Mouse (Mus musculus) stomach, postnatal 0 days (tissue): ENCODE data around the gene Gfod1. TPM values are rescaled to one million over a fixed set of nuclear protein-coding genes. Genes with fewer than 3 reads are reported as not detected.

Experiments
- ATAC-seq: fragments of 200-750 bp; cut with Nextera tagmentation; 2 replicates; pipeline ENCODE4 v1.8.0; 2017; ENCODE audit not compliant: low FRiP score, low TSS enrichment
- DNase-seq: peaks from one replicate; pipeline ENCODE4 v3.0.0-alpha.2; 2016; ENCODE audit warnings: low spot score
- H3K27ac ChIP-seq: fragments of 300-500 bp; sonication (generic); replicated peaks from 2 replicates; pipeline ENCODE4 v1.5.1; 2014; ENCODE audit warnings: mild to moderate bottlenecking, control low read depth
- H3K27me3 ChIP-seq: fragments of 300-500 bp; sonication (generic); 2 replicates; pipeline ENCODE4 v1.6.1; 2014; ENCODE audit warnings: low read length; ENCODE audit not compliant: control insufficient read depth, insufficient read depth
- H3K36me3 ChIP-seq: fragments of 300-500 bp; sonication (generic); 2 replicates; pipeline ENCODE4 v1.6.1; 2014; ENCODE audit warnings: low read length, mixed read lengths; ENCODE audit not compliant: control insufficient read depth, insufficient read depth
- H3K4me1 ChIP-seq: fragments of 300-500 bp; sonication (generic); replicated peaks from 2 replicates; pipeline ENCODE4 v1.6.1; 2014; ENCODE audit warnings: antibody characterized with exemption; ENCODE audit not compliant: control insufficient read depth, insufficient read depth
- H3K4me2 ChIP-seq: fragments of 300-500 bp; sonication (generic); replicated peaks from 2 replicates; pipeline ENCODE4 v1.6.1; 2014; ENCODE audit warnings: low read depth, mild to moderate bottlenecking, control low read depth, moderate library complexity
- H3K4me3 ChIP-seq: fragments of 300-500 bp; sonication (generic); 2 replicates; pipeline ENCODE4 v1.5.1; 2014; ENCODE audit warnings: low read depth, low read length, control low read depth
- H3K9ac ChIP-seq: fragments of 300-500 bp; sonication (generic); 2 replicates; pipeline ENCODE4 v1.6.1; 2014; ENCODE audit warnings: mild to moderate bottlenecking, low read length, control low read depth, mixed read lengths
- H3K9me3 ChIP-seq: fragments of 300-500 bp; sonication (generic); 2 replicates; pipeline ENCODE4 v1.6.1; 2016; ENCODE audit warnings: low read length; ENCODE audit not compliant: control insufficient read depth
- CTCF ChIP-seq: IDR thresholded peaks from 2 replicates; pipeline ENCODE4 v1.5.1; 2016; ENCODE audit warnings: antibody characterized with exemption, low read depth, mild to moderate bottlenecking, moderate library complexity
- EP300 ChIP-seq: optimal IDR thresholded peaks from 2 replicates; pipeline ENCODE3; 2016; ENCODE audit warnings: antibody characterized with exemption
- WGBS: fragments of 180-500 bp; shearing (Covaris S2); extraction: QIAGEN DNeasy Blood & Tissue Kit; methylation state at CpG from one replicate; pipeline ENCODE4 v1.1.7; 2014; 5-methylcytosine and 5-hydroxymethylcytosine counted together
- polyA plus RNA-seq: library from polyadenylated mRNA; unstranded; fragments of >200 nt; fragmentation: Nextera tagmentation; extraction: Ambion mirVana; gene quantifications from 2 replicates; pipeline ENCODE4 v1.2.1, GENCODE M21; 2015

Gene Gfod1
- polyA plus RNA-seq, 1 experiment from 2014 or later, result 0.57 TPM

GRCm38 (mm10) chr13:43256447-43256846 lies 47.5 kb downstream of the Gfod1 start:
- ATAC-seq (no peak), DNase-seq (no peak)
- no peak overlapping the region for H3K4me3 ChIP-seq
- H3K36me3 ChIP-seq, result no peaks in the 10 kb centered on the region
- no peaks in the 10 kb centered on the region for H3K27me3 ChIP-seq
- 87% methylated on average over 2 of the region's 2 CpGs for WGBS
- H3K4me2 ChIP-seq, result no peak overlapping the region
- no peaks in the 10 kb centered on the region for H3K4me1 ChIP-seq
- no peaks in the 10 kb centered on the region for H3K9me3 ChIP-seq
- no peak overlapping the region for H3K27ac ChIP-seq
- TF ChIP-seq CTCF, result no peak
- no peak for TF ChIP-seq EP300
- H3K9ac ChIP-seq, result no peak overlapping the region

GRCm38 (mm10) chr13:43253526-43253925 lies 50.4 kb downstream of the Gfod1 start:
- WGBS, result 53% methylated on average over 5 of the region's 5 CpGs
- Histone ChIP-seq H3K9ac (no peak overlapping the region), H3K36me3 (no peaks in the 10 kb centered on the region), H3K4me1 (no peaks in the 10 kb centered on the region), H3K27me3 (no peaks in the 10 kb centered on the region), H3K4me2 (no peak overlapping the region), H3K4me3 (no peak overlapping the region), H3K9me3 (no peaks in the 10 kb centered on the region), H3K27ac (no peak overlapping the region)
- TF ChIP-seq CTCF (no peak), EP300 (no peak)
- no peak for DNase-seq
- no peak for ATAC-seq

- H3K27me3 ChIP-seq, result no peaks in the 10 kb centered on the region
- no peaks in the 10 kb centered on the region for H3K36me3 ChIP-seq
- no peak overlapping the region for H3K4me3 ChIP-seq
- TF ChIP-seq EP300 (no peak), CTCF (no peak)
- ATAC-seq (no peak), DNase-seq (no peak)
- 80% methylated on average over 8 of the region's 8 CpGs for WGBS
- no peak overlapping the region for H3K4me2 ChIP-seq
- no peaks in the 10 kb centered on the region for H3K9me3 ChIP-seq
- H3K9ac ChIP-seq, result no peak overlapping the region
- no peaks in the 10 kb centered on the region for H3K4me1 ChIP-seq
- H3K27ac ChIP-seq, result no peak overlapping the region
Observed at GRCm38 (mm10) chr13:43252105-43252790, 51.7 kb downstream of the Gfod1 start.

GRCm38 (mm10) chr13:43251391-43251790 lies 52.6 kb downstream of the Gfod1 start:
- no peak for DNase-seq
- Histone ChIP-seq H3K4me2 (no peak overlapping the region), H3K27me3 (no peaks in the 10 kb centered on the region), H3K4me1 (no peaks in the 10 kb centered on the region), H3K27ac (no peak overlapping the region), H3K36me3 (no peaks in the 10 kb centered on the region), H3K9me3 (no peaks in the 10 kb centered on the region), H3K4me3 (no peak overlapping the region), H3K9ac (no peak overlapping the region)
- 90% methylated on average over 12 of the region's 12 CpGs for WGBS
- TF ChIP-seq CTCF (no peak), EP300 (no peak)
- no peak for ATAC-seq

- DNase-seq (no peak), ATAC-seq (no peak)
- no peaks in the 10 kb centered on the region for H3K27me3 ChIP-seq
- H3K4me2 ChIP-seq, result no peak overlapping the region
- H3K9me3 ChIP-seq, result no peaks in the 10 kb centered on the region
- no peaks in the 10 kb centered on the region for H3K36me3 ChIP-seq
- H3K27ac ChIP-seq, result no peak overlapping the region
- no peaks in the 10 kb centered on the region for H3K4me1 ChIP-seq
- TF ChIP-seq EP300 (no peak), CTCF (no peak)
- H3K4me3 ChIP-seq, result no peak overlapping the region
- WGBS, result 74% methylated on average over 6 of the region's 6 CpGs
- H3K9ac ChIP-seq, result no peak overlapping the region
Observed at GRCm38 (mm10) chr13:43250653-43251052, 53.3 kb downstream of the Gfod1 start.

GRCm38 (mm10) chr13:43250106-43250505 lies 53.9 kb downstream of the Gfod1 start:
- no peak for TF ChIP-seq EP300
- TF ChIP-seq CTCF, result no peak
- Histone ChIP-seq H3K27me3 (no peaks in the 10 kb centered on the region), H3K27ac (no peak overlapping the region), H3K4me3 (no peak overlapping the region), H3K9me3 (no peaks in the 10 kb centered on the region), H3K9ac (no peak overlapping the region), H3K4me2 (no peak overlapping the region), H3K4me1 (no peaks in the 10 kb centered on the region), H3K36me3 (no peaks in the 10 kb centered on the region)
- ATAC-seq (no peak), DNase-seq (no peak)
- 79% methylated on average over 9 of the region's 9 CpGs for WGBS
